Mouse (Mus musculus) lung, embryonic 14.5 days (tissue): ENCODE measurements around the gene Fuk. TPM values are rescaled to one million over a fixed set of nuclear protein-coding genes. Genes with fewer than 3 reads are reported as not detected.

Experiments used
- ATAC-seq: fragments of 200-750 bp; cut with Nextera tagmentation; 2 replicates; pipeline ENCODE4 v1.8.0; 2017; ENCODE audit warnings: mild to moderate bottlenecking, moderate TSS enrichment, moderate library complexity; ENCODE audit not compliant: insufficient read depth
- DNase-seq: peaks from one replicate; pipeline ENCODE4 v3.0.0-alpha.2; 2015
- H3K27ac ChIP-seq: fragments of 300-500 bp; sonication (generic); 2 replicates; pipeline ENCODE4 v1.5.1; 2014; ENCODE audit warnings: low read depth, mild to moderate bottlenecking, moderate library complexity
- H3K27me3 ChIP-seq: fragments of 300-500 bp; sonication (generic); 2 replicates; pipeline ENCODE4 v1.6.1; 2014; ENCODE audit warnings: low read length, control low read depth; ENCODE audit not compliant: insufficient read depth
- H3K36me3 ChIP-seq: fragments of 300-500 bp; sonication (generic); 2 replicates; pipeline ENCODE4 v1.6.1; 2014; ENCODE audit warnings: control low read depth; ENCODE audit not compliant: insufficient read depth
- H3K4me1 ChIP-seq: fragments of 300-500 bp; sonication (generic); 2 replicates; pipeline ENCODE4 v1.6.1; 2014; ENCODE audit warnings: antibody characterized with exemption, control low read depth; ENCODE audit not compliant: insufficient read depth
- H3K4me2 ChIP-seq: fragments of 300-500 bp; sonication (generic); 2 replicates; pipeline ENCODE4 v1.6.1; 2014; ENCODE audit warnings: mild to moderate bottlenecking
- H3K4me3 ChIP-seq: fragments of 300-500 bp; sonication (generic); 2 replicates; pipeline ENCODE4 v1.5.1; 2014; ENCODE audit warnings: low read depth, low read length
- H3K9ac ChIP-seq: fragments of 300-500 bp; sonication (generic); 2 replicates; pipeline ENCODE4 v1.6.1; 2014
- H3K9me3 ChIP-seq: fragments of 300-500 bp; sonication (generic); 2 replicates; pipeline ENCODE4 v1.6.1; 2016; ENCODE audit warnings: low read depth, low read length, control low read depth
- CTCF ChIP-seq: IDR thresholded peaks from 2 replicates; pipeline ENCODE4 v1.5.1; 2016; ENCODE audit warnings: antibody characterized with exemption, low read depth
- WGBS: fragments of 180-500 bp; shearing (Covaris S2); extraction: QIAGEN DNeasy Blood & Tissue Kit; methylation state at CpG from one replicate; pipeline ENCODE4 v1.1.7; 2014; 5-methylcytosine and 5-hydroxymethylcytosine counted together
- polyA plus RNA-seq: library from polyadenylated mRNA; unstranded; fragments of >200 nt; fragmentation: Nextera tagmentation; extraction: Ambion mirVana; gene quantifications from 2 replicates; pipeline ENCODE4 v1.2.1, GENCODE M21; 2014

Fuk gene
- polyA plus RNA-seq, 1 experiment from 2014 or later = 11.5 TPM

DNA sequence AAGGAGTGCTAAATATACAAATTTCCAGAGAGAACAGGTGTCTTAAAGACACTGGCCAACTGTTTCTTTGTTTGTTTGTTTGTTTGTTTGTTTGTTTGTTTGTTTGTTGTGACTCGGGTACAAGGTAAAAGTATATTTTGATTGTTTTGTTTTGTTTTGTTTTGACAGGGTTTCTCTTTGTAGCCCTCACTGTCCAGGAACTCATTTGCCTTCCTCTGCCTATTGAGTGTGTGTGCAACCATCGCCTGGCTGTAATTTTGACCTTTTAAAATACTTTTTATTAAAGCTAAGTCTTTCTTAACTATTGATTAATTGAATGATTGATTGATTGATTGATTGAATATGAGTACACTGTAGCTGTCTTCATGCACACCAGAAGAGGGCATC, 284 bp upstream of the Fuk start:
- DNase-seq = no peak
- H3K4me2 ChIP-seq = peak overlapping the region; percentile 71
- H3K9me3 ChIP-seq = no peaks in the 10 kb centered on the region
- no peak overlapping the region for H3K27ac ChIP-seq
- 54% methylated on average over 2 of the region's 2 CpGs for WGBS
- H3K36me3 ChIP-seq = no peaks in the 10 kb centered on the region
- TF ChIP-seq CTCF = no peak
- ATAC-seq = peak; percentile 38; the same call in 1 of the 2 replicates
- H3K4me3 ChIP-seq = peak overlapping the region; percentile 71
- no peaks in the 10 kb centered on the region for H3K4me1 ChIP-seq
- H3K27me3 ChIP-seq = no peaks in the 10 kb centered on the region
- H3K9ac ChIP-seq = peak overlapping the region; percentile 78; the same call in 1 of the 2 replicates

DNA sequence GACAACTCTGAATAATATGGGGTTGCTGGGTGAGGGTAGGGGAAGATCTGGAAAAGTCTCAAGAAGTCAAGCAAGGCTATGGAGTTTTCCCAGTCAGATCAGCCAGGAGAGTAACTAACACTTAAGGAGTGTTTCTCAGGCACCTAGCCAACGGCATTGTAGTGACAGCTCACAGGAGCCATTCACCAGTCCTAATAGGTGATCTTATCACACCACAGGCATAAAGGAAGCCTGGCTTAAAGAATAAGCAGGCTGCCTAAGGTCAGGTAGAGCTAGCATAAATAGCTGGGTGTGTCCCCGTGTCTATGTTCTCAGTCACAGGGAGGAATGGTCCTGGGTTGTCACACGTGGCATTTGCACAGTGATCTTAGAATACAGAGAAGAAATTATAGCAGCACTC, 1.2 kb downstream of the Fuk start:
- H3K4me3 ChIP-seq = no peak overlapping the region
- H3K36me3 ChIP-seq = no peaks in the 10 kb centered on the region
- DNase-seq (no peak), ATAC-seq (no peak)
- H3K4me2 ChIP-seq = no peak overlapping the region
- H3K9ac ChIP-seq = no peak overlapping the region
- H3K9me3 ChIP-seq = no peaks in the 10 kb centered on the region
- 62% methylated on average over 3 of the region's 3 CpGs for WGBS
- H3K27ac ChIP-seq = no peak overlapping the region
- TF ChIP-seq CTCF = no peak
- no peaks in the 10 kb centered on the region for H3K4me1 ChIP-seq
- H3K27me3 ChIP-seq = no peaks in the 10 kb centered on the region

GRCm38 (mm10) chr8:110897495-110897894, 4.8 kb downstream of the Fuk start:
- no peak overlapping the region for H3K9ac ChIP-seq
- H3K4me2 ChIP-seq = no peak overlapping the region
- DNase-seq (no peak), ATAC-seq (no peak)
- H3K27me3 ChIP-seq = no peaks in the 10 kb centered on the region
- 0 out of 2 replicates have a peak, but pooled peaks cover 3% of the 10 kb centered on the region for H3K36me3 ChIP-seq
- no peak overlapping the region for H3K27ac ChIP-seq
- no peak for TF ChIP-seq CTCF
- H3K4me1 ChIP-seq = no peaks in the 10 kb centered on the region
- H3K4me3 ChIP-seq = no peak overlapping the region
- 86% methylated on average over 6 of the region's 6 CpGs for WGBS
- H3K9me3 ChIP-seq = no peaks in the 10 kb centered on the region

- no peak for TF ChIP-seq CTCF
- ATAC-seq (no peak), DNase-seq (no peak)
- Histone ChIP-seq H3K4me3 (no peak overlapping the region), H3K9me3 (no peaks in the 10 kb centered on the region), H3K27me3 (no peaks in the 10 kb centered on the region), H3K4me1 (no peaks in the 10 kb centered on the region), H3K4me2 (no peak overlapping the region), H3K36me3 (0 out of 2 replicates have a peak, but pooled peaks cover 3% of the 10 kb centered on the region), H3K9ac (no peak overlapping the region), H3K27ac (no peak overlapping the region)
- WGBS = 89% methylated on average over 13 of the region's 13 CpGs
These were observed 6.5 kb downstream of the Fuk start for GRCm38 (mm10) chr8:110895812-110896211.

DNA sequence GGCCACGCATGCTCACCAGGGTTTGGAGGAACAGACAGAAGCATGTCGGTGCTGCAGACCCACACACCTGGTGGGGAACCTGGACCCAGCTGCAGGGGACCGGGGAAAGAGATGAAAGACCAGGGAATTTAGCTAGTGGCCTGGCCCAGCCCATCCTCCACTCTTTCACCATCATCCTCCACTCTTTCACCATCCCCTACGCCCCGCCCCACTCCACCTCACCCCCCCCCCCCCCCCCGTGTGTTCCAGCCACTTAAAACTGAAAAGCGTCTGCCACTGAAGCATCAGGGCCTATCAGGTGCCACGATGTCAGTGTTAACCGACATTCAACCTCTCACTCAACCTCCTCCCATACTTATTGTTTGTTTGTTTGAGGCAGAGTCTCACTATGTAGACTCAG, 7.0 kb downstream of the Fuk start:
- Histone ChIP-seq H3K4me3 (no peak overlapping the region), H3K27me3 (no peaks in the 10 kb centered on the region), H3K4me2 (no peak overlapping the region), H3K9me3 (no peaks in the 10 kb centered on the region), H3K4me1 (no peaks in the 10 kb centered on the region; the same call in 1 of the 2 replicates), H3K9ac (no peak overlapping the region), H3K27ac (no peak overlapping the region), H3K36me3 (0 out of 2 replicates have a peak, but pooled peaks cover 3% of the 10 kb centered on the region)
- no peak for TF ChIP-seq CTCF
- no peak for ATAC-seq
- 57% methylated on average over 9 of the region's 9 CpGs for whole genome bisulfite sequencing
- no peak for DNase-seq

GRCm38 (mm10) chr8:110894851-110895250, 7.4 kb downstream of the Fuk start:
- H3K4me1 ChIP-seq = no peaks in the 10 kb centered on the region; the same call in 1 of the 2 replicates
- H3K27me3 ChIP-seq = no peaks in the 10 kb centered on the region
- H3K9ac ChIP-seq = no peak overlapping the region
- H3K9me3 ChIP-seq = no peaks in the 10 kb centered on the region
- H3K4me2 ChIP-seq = no peak overlapping the region
- ATAC-seq = no peak
- DNase-seq = no peak
- H3K4me3 ChIP-seq = no peak overlapping the region
- 84% methylated on average over 10 of the region's 10 CpGs for WGBS
- H3K27ac ChIP-seq = no peak overlapping the region
- 0 out of 2 replicates have a peak, but pooled peaks cover 3% of the 10 kb centered on the region for H3K36me3 ChIP-seq
- TF ChIP-seq CTCF = no peak

GRCm38 (mm10) chr8:110892913-110893312, 9.4 kb downstream of the Fuk start:
- Histone ChIP-seq H3K4me2 (no peak overlapping the region), H3K36me3 (0 out of 2 replicates have a peak, but pooled peaks cover 13% of the 10 kb centered on the region)
- no peak for TF ChIP-seq CTCF

More at GRCm38 (mm10) chr8:110892913-110893312, 9.4 kb downstream of the Fuk start:
- Histone ChIP-seq H3K27ac (no peak overlapping the region), H3K4me3 (no peak overlapping the region), H3K27me3 (no peaks in the 10 kb centered on the region), H3K9ac (no peak overlapping the region), H3K4me1 (no peaks in the 10 kb centered on the region; the same call in 1 of the 2 replicates), H3K9me3 (no peaks in the 10 kb centered on the region)
- ATAC-seq = no peak
- WGBS = 97% methylated on average over 2 of the region's 2 CpGs
- no peak for DNase-seq
